Mouse (Mus musculus): Measurements from ENCODE around the gene Olfr316.

Olfr316 gene

GRCm38 (mm10) chr11:58804393-58804792 lies 51.9 kb downstream of the Olfr316 start:
- DNase-seq (ENCODE audit: low spot score in 2 of 2), result no peak
